Mouse (Mus musculus): Measurements from ENCODE around the gene Hspa1b.

Gene Hspa1b

DNA sequence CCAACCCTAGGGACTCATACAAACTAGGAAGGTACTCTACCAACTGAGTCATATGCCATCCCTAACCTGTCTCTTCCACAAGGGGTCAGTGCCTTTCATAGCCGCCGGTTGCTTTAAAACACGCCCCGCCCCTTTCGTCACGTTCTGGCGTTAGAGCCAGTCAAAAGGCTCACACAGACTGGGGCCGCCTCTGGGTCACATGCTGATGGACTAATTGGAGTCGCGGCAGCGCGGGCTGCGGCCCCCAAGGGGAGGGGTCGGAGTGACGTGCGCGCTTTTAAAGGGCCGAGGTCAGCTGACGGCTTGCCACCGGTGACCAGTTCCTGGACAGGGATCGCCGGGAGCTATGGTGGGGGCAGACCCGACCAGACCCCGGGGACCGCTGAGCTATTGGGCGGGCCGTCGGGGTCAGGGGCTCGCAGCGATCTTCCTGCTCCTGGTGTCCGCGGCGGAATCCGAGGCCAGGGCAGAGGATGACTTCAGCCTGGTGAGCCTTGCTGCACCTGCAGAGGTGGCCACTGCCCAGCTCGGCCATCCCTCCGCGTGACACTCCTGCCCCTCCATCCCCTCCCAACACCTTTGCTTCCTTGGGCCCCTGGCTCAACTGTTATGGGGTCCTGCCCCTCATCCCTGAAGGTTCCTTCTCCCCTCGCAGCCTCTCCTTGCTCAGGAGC is 27.8 kb downstream of the Hspa1b start, which contains the start of gene Neu1:
Gene Neu1, plus strand, starts transcription at position 193 of the 674 bp plus-strand sequence.
- in situ Hi-C loops (cut with MboI, MseI), result loop anchor here (10.0 kb wide), 1 partner anchor 296 kb away; no protein-coding TSS in a partner anchor

GRCm38 (mm10) chr17:34928841-34929240 is 30.2 kb downstream of the Hspa1b start:
- in situ Hi-C loops (cut with MboI, MseI), result no loop called here

GRCm38 (mm10) chr17:34927306-34928019 is 31.6 kb downstream of the Hspa1b start:
- in situ Hi-C loops (cut with MboI, MseI), result no loop called here

DNA sequence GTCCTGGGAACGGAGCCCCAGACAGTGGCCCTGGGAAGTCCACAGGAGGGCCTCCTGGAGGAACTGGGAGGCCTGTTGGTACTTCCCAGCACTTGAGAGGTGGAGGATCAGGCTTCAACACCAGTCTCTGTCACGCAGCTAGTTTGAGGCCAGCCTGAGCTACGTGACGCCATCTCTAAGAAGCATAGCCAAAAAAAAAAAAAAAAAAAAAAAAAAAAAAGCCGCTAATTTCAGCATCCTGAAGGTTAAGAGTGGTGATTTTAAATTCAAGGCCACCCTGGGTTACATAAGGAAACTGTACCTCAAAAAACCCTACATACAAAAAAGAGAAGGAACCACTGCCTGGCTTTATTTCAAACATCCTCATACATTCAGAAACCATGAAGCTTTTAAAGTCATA is 34.8 kb downstream of the Hspa1b start:
- in situ Hi-C loops (cut with MboI, MseI), result no loop called here

DNA sequence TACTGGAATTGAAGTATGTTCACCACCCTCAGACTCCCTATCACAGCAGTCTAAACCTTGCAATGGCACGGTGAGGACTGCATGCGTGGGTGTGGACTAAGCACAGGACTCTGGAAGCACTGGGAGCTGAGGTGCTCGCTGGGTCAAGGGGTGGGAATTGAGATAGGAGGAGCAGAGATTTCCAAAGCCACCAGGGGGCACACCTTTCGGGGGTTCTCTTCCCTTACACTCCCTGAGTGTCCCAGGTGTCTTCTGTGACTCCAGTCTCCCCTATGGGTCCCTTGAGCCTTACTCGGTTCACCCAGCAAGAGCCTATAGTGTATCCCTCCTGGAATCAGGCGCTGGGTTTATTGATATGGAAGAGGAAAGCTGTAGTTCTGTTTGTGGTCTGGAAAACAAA is 36.1 kb downstream of the Hspa1b start:
- in situ Hi-C loops (cut with MboI, MseI), result no loop called here

GRCm38 (mm10) chr17:34917188-34917587 is 41.9 kb downstream of the Hspa1b start:
- in situ Hi-C loops (cut with MboI, MseI), result loop anchor here (10.0 kb wide), 1 partner anchor 62 kb away; the partner anchor contains the start of genes Nelfe and Skiv2l

DNA sequence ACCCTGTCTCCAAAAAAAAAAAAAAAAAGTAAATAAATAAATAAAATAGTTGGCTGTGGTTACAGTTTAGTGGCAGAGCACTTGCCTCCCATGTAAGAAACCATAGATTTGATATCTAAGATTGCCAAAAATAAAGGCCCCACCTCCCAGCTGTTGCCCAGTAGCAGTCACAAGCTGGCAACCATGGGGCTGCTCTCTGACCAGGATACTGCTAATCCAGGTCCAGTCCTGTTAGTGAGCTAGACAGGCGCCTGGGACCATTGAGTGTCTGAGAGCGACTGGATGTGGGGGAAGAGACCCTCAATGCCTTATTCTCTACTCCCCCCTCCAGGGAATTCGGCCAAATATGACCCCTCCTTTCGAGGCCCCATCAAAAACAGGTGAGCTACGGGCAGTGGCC is 42.7 kb downstream of the Hspa1b start:
- in situ Hi-C loops (cut with MboI, MseI), result loop anchor here (10.0 kb wide), 1 partner anchor 62 kb away; the partner anchor contains the start of genes Nelfe and Skiv2l

- in situ Hi-C loops (cut with MboI, MseI), result loop anchor here (10.0 kb wide), 1 partner anchor 61 kb away; the partner anchor contains the start of genes Nelfe and Skiv2l
Measured at GRCm38 (mm10) chr17:34915410-34915831, 43.6 kb downstream of the Hspa1b start.

- in situ Hi-C loops (cut with MboI, MseI), result loop anchor here (10.0 kb wide), 1 partner anchor 59 kb away; the partner anchor contains the start of genes Nelfe and Skiv2l
Measured at GRCm38 (mm10) chr17:34913930-34914665, 44.9 kb downstream of the Hspa1b start, which contains the start of gene Slc44a4. Slc44a4 (plus strand) TSS chr17:34914466.

- in situ Hi-C loops (cut with MboI, MseI), result loop anchor here (10.0 kb wide), 1 partner anchor 57 kb away; the partner anchor contains the start of genes Nelfe and Skiv2l
Measured at GRCm38 (mm10) chr17:34911945-34912351, 47.1 kb downstream of the Hspa1b start.

DNA sequence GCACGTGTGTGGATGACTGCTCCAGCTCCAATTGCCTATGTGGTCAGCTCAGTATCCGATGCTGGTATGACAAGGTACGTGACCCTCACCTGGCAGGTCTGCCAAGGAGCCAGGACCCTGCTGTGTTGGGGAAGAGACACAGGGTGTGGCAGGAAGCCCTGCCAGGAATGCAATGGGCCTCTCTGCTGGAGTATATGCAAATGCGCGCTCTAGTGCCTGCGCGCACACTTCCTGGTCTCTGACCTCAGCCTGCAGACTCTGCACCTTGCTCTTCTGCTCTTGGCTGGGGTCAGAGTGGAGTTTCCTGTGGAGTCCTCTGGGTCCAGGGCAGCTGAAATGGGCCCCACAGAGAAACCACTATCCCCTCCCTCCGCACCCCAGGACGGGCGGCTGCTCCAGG is 48.1 kb downstream of the Hspa1b start:
- in situ Hi-C loops (cut with MboI, MseI), result loop anchor here (10.0 kb wide), 1 partner anchor 56 kb away; the partner anchor contains the start of genes Nelfe and Skiv2l
